ENCODE assay signal across 11 mouse cellular contexts in the genomic region with DNA sequence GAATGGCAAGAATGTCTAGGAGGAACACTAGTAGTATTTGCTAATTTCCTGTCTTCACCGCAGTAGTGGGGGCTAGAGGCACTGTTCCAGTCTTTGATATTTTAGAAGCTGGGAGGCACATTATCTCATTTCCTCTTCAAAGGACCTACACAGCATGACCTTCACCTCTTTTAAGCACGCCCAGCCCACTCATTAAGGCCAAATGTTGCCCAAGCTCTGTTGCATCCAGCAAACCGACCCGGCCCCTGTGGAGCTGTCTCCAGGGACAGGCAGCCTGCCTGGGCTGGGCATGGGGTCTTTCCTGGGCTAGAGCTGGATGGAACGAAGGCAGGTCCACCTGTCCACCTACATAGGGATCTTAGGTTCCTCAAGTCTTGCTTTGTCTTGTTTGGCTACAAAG. TPM values are rescaled to one million over a fixed set of nuclear protein-coding genes. Genes with fewer than 3 reads are reported as not detected.
DNase-seq lines count a peak whose midpoint lies in the region; ATAC-seq and TF ChIP-seq lines count a peak whose summit lies in the region.
"Had no signal": no experiment of that assay in that cellular context is flagged by ENCODE, and none has a peak within 500 bp of the region (broad histone marks: within the 10 kb centered on the region; RNA-seq: fewer than 3 reads in every experiment).

No protein-coding gene starts in this region.

- no peak overlapping the region for H3K9ac ChIP-seq in kidney, postnatal 0 days (ENCODE audit: low read depth, low read length)
- H3K9ac ChIP-seq: hindbrain, embryonic 14.5 days had no signal

- no peak; the same call in 1 of the 2 replicates for ATAC-seq in kidney, postnatal 0 days (replicated peaks; ENCODE audit: low FRiP score, low read depth)
- ATAC-seq: Patski had no signal

- H3K9me3 ChIP-seq in kidney, postnatal 0 days (replicated peaks; ENCODE audit: low read length) = no peaks in the 10 kb centered on the region

- no peaks in the 10 kb centered on the region for H3K36me3 ChIP-seq in kidney, postnatal 0 days (ENCODE audit: insufficient read depth, low read length)
- peaks cover 5% of the 10 kb centered on the region for H3K36me3 ChIP-seq in myocyte (ENCODE audit: control insufficient read depth, insufficient read depth)

- no peaks in the 10 kb centered on the region for H3K27me3 ChIP-seq in kidney, postnatal 0 days (ENCODE audit: insufficient read depth, low read length)
- no peaks in the 10 kb centered on the region for H3K27me3 ChIP-seq in myocyte (ENCODE audit: control insufficient read depth, insufficient read depth, insufficient read length)
- no peaks in the 10 kb centered on the region for H3K27me3 ChIP-seq in cerebellum, adult 2 months (ENCODE audit: control insufficient read depth, insufficient read depth, low read length)
- H3K27me3 ChIP-seq: Patski had no signal

- no peak overlapping the region for H3ac ChIP-seq in myocyte (ENCODE audit: control insufficient read depth, insufficient read length)

- H3K4me2 ChIP-seq in kidney, postnatal 0 days (ENCODE audit: low read length) = no peak overlapping the region
- H3K4me2 ChIP-seq in myocyte (ENCODE audit: low read depth) = peak overlapping the region; percentile 59
- H3K4me2 ChIP-seq: hindbrain, embryonic 14.5 days had no signal

- H3K4me1 ChIP-seq in kidney, postnatal 0 days (replicated peaks; ENCODE audit: insufficient read depth, low read length) = peaks cover 21% of the 10 kb centered on the region
- no peaks in the 10 kb centered on the region; the same call in 1 of the 2 replicates for H3K4me1 ChIP-seq in cerebellum, adult 2 months (ENCODE audit: control insufficient read depth, insufficient read depth, low read length)

- no peak overlapping the region for H3K27ac ChIP-seq in kidney, postnatal 0 days
- no peak overlapping the region for H3K27ac ChIP-seq in cerebellum, adult 2 months (ENCODE audit: insufficient read depth, low read length)
- H3K27ac ChIP-seq: hindbrain, embryonic 14.5 days had no signal

- no peak overlapping the region for H3K4me3 ChIP-seq in kidney, postnatal 0 days (replicated peaks; ENCODE audit: low read depth, low read length)
- no peak overlapping the region for H3K4me3 ChIP-seq in myocyte
- no peak overlapping the region for H3K4me3 ChIP-seq in cerebellum, adult 2 months (replicated peaks; ENCODE audit: insufficient read depth, low read depth, low read length)

- TF ChIP-seq CTCF in kidney, postnatal 0 days (IDR thresholded peaks at IDR 0.05; ENCODE audit: low read depth) = no peak
- no peak for TF ChIP-seq CTCF in cerebellum, adult 2 months (IDR thresholded peaks at IDR 0.05; ENCODE audit: borderline replicate concordance, insufficient read depth, low read depth, low read length)

- no peak for TF ChIP-seq POLR2A in myocyte (IDR thresholded peaks at IDR 0.05; ENCODE audit: insufficient read length, low read depth)
- no peak for TF ChIP-seq POLR2A in cerebellum, adult 2 months (IDR thresholded peaks at IDR 0.05; ENCODE audit: borderline replicate concordance, insufficient read depth, low read length)

- peaks cover 19% of the 10 kb centered on the region for H3K79me2 ChIP-seq in myocyte (ENCODE audit: control insufficient read depth, insufficient read depth)

- DNase-seq in kidney, postnatal 0 days (ENCODE audit: low spot score) = peak; percentile 69
- DNase-seq in kidney, postnatal 36 days = no peak
- peak; percentile 39 for DNase-seq in adrenal gland, adult 8-10 months
- peak; percentile 33 for DNase-seq in forelimb bud, embryonic 11.5 days (ENCODE audit: low read depth, low spot score)
- no peak for DNase-seq in cerebellum, adult 2 months
- no peak for DNase-seq in cerebellum, postnatal 10 days
- DNase-seq in right cerebral cortex, adult 2 months (ENCODE audit: low spot score in 2 of 2) = no peak
- DNase-seq: cerebellum, adult 11-12 months had no signal

- 13% methylated on average over 5 of the region's 5 CpGs for WGBS in kidney, postnatal 0 days
- 40% methylated on average over 5 of the region's 5 CpGs for WGBS in cerebellum, adult 2 months

TF ChIP-seq in myocyte, 11 proteins besides CTCF, POLR2A, EP300 and RAD21:
- TF ChIP-seq E2F4 (IDR thresholded peaks at IDR 0.05; ENCODE audit: insufficient read depth) = no peak
- 0 out of 2 replicates have a peak, but pooled peaks have one; percentile 1 for TF ChIP-seq CEBPB (IDR thresholded peaks at IDR 0.05; ENCODE audit: insufficient read depth, poor library complexity, severe bottlenecking)
- TF ChIP-seq MAX (IDR thresholded peaks at IDR 0.05; ENCODE audit: low read depth) = no peak
- no peak for TF ChIP-seq TCF3 (IDR thresholded peaks at IDR 0.05; ENCODE audit: insufficient read length, low read depth)
- no peak for TF ChIP-seq USF1 (IDR thresholded peaks at IDR 0.05; ENCODE audit: low read depth)
- no peak for TF ChIP-seq REST (IDR thresholded peaks at IDR 0.05; ENCODE audit: insufficient read depth, insufficient read length)
- no peak for TF ChIP-seq TCF12 (IDR thresholded peaks at IDR 0.05; ENCODE audit: insufficient read depth, poor library complexity, severe bottlenecking)
- peak in 1 of 3 experiments; percentile 13 for TF ChIP-seq MYOG (IDR thresholded peaks at IDR 0.05; ENCODE audit: control insufficient read depth in 1 of 3, insufficient read depth in 1 of 3, insufficient read length in 2 of 3, low read depth in 2 of 3)
- TF ChIP-seq SRF (IDR thresholded peaks at IDR 0.05; ENCODE audit: control insufficient read depth, insufficient read length, low read depth) = no peak
- no peak for TF ChIP-seq POLR2AphosphoS2 (IDR thresholded peaks at IDR 0.05; ENCODE audit: insufficient read length, low read depth)
- peak in 1 of 3 experiments; percentile 32 for TF ChIP-seq MYOD1 (IDR thresholded peaks at IDR 0.05; ENCODE audit: control insufficient read depth in 1 of 3, insufficient read length in 2 of 3, low read depth in 2 of 3)

RNA-seq across cellular contexts. Expression of gene Baiap2l1, which starts 44.6 kb away (rescaled TPM):
- 14.0 and 14.9 TPM in 2 replicates for polyA plus RNA-seq in kidney, postnatal 0 days (2015; fragmentation: Nextera tagmentation; extraction: Ambion mirVana)
- total RNA-seq in adrenal gland, adult 8-10 months (2022) = 10 to 100 TPM in 2 of 4 experiments, 1 to 10 TPM in 2; 6.2 to 21.3 (median 11.1) TPM
- polyA plus RNA-seq in myocyte (2012; fragmentation: generic; extraction: Trizol) = 68.8 TPM
- polyA plus RNA-seq in cerebellum, adult 2 months (2012; rRNA removed) = 0.34 and 1.0 TPM in 2 replicates

Comparison
In these comparisons a context has a peak if more than half of its experiments do, and no peak if none do; other contexts are left out.
1. DNase-seq: peak in kidney, postnatal 0 days (single experiment), adrenal gland, adult 8-10 months (single experiment) and forelimb bud, embryonic 11.5 days (single experiment); none in kidney, postnatal 36 days (0 of 2), cerebellum, adult 2 months (0 of 2), cerebellum, postnatal 10 days (0 of 2) and right cerebral cortex, adult 2 months (0 of 2).